Mouse (Mus musculus) liver, postnatal 0 days (tissue): ENCODE results near the gene Cep83. TPM values are rescaled to one million over a fixed set of nuclear protein-coding genes. Genes with fewer than 3 reads are reported as not detected.

Experiments
- ATAC-seq: fragments of 200-750 bp; cut with Nextera tagmentation; 2 replicates; pipeline ENCODE4 v1.8.0; 2017; ENCODE audit warnings: mild to moderate bottlenecking, moderate library complexity
- DNase-seq: peaks from one replicate; pipeline ENCODE4 v3.0.0-alpha.2; 2016
- H3K27ac ChIP-seq: fragments of 300-500 bp; sonication (generic); 2 replicates; pipeline ENCODE4 v1.5.1; 2014; ENCODE audit warnings: antibody characterized with exemption, moderate library complexity, mild to moderate bottlenecking, low read depth
- H3K27me3 ChIP-seq: fragments of 300-500 bp; sonication (generic); 2 replicates; pipeline ENCODE4 v1.6.1; 2014; ENCODE audit warnings: low read length, control low read depth, mixed read lengths; ENCODE audit not compliant: insufficient read depth
- H3K36me3 ChIP-seq: fragments of 300-500 bp; sonication (generic); replicated peaks from 2 replicates; pipeline ENCODE4 v1.6.1; 2014; ENCODE audit warnings: mild to moderate bottlenecking, control low read depth, low read length, moderate library complexity, mixed read lengths; ENCODE audit not compliant: insufficient read depth
- H3K4me1 ChIP-seq: fragments of 300-500 bp; sonication (generic); 2 replicates; pipeline ENCODE4 v1.6.1; 2014; ENCODE audit warnings: antibody characterized with exemption, mild to moderate bottlenecking, control low read depth; ENCODE audit not compliant: insufficient read depth
- H3K4me2 ChIP-seq: fragments of 300-500 bp; sonication (generic); 2 replicates; pipeline ENCODE4 v1.6.1; 2014; ENCODE audit warnings: low read depth, mild to moderate bottlenecking, low read length, moderate library complexity, mixed read lengths
- H3K4me3 ChIP-seq: fragments of 300-500 bp; sonication (generic); 2 replicates; pipeline ENCODE4 v1.5.1; 2014; ENCODE audit warnings: low read depth, low read length
- H3K9ac ChIP-seq: fragments of 300-500 bp; sonication (generic); replicated peaks from 2 replicates; pipeline ENCODE4 v1.6.1; 2014; ENCODE audit warnings: mild to moderate bottlenecking, moderate library complexity
- H3K9me3 ChIP-seq: fragments of 300-500 bp; sonication (generic); 2 replicates; pipeline ENCODE4 v1.6.1; 2016; ENCODE audit warnings: mild to moderate bottlenecking, control low read depth, low read length, mixed read lengths
- CTCF ChIP-seq: sonication (generic); IDR thresholded peaks from 2 replicates; pipeline ENCODE4 v1.5.1; 2016; ENCODE audit warnings: antibody characterized with exemption, low read depth
- EP300 ChIP-seq: IDR thresholded peaks from 2 replicates; pipeline ENCODE4 v1.6.1; 2016; ENCODE audit warnings: antibody characterized with exemption, low read depth, mild to moderate bottlenecking
- WGBS: fragments of 180-500 bp; shearing (Covaris S2); extraction: QIAGEN DNeasy Blood & Tissue Kit; methylation state at CpG from one replicate; pipeline ENCODE4 v1.1.7; 2014; ENCODE audit not compliant: insufficient replicate concordance; 5-methylcytosine and 5-hydroxymethylcytosine counted together
- polyA plus RNA-seq: library from polyadenylated mRNA; unstranded; fragments of >200 nt; fragmentation: Nextera tagmentation; extraction: Ambion mirVana; gene quantifications from 2 replicates; pipeline ENCODE4 v1.2.1, GENCODE M21; 2015

Gene Cep83
- polyA plus RNA-seq, 1 experiment from 2014 or later: 5.9 TPM

- Histone ChIP-seq H3K27me3 (no peaks in the 10 kb centered on the region), H3K4me1 (peaks cover 11% of the 10 kb centered on the region), H3K27ac (peak overlapping the region; percentile 95), H3K9me3 (no peaks in the 10 kb centered on the region), H3K4me2 (peak overlapping the region; percentile 93), H3K36me3 (no peaks in the 10 kb centered on the region), H3K9ac (peak overlapping the region; percentile 89), H3K4me3 (peak overlapping the region; percentile 93)
- 1% methylated on average over 20 of the region's 20 CpGs for WGBS
- ATAC-seq (peak; percentile 78), DNase-seq (no peak)
- TF ChIP-seq CTCF (no peak), EP300 (no peak)
Observed at GRCm38 (mm10) chr10:94687801-94688419, 544 bp upstream of the Cep83 start.

- TF ChIP-seq EP300 (no peak), CTCF (no peak)
- Histone ChIP-seq H3K27ac (peak overlapping the region; percentile 95), H3K4me3 (peak overlapping the region; percentile 93), H3K4me2 (peak overlapping the region; percentile 93), H3K9ac (peak overlapping the region; percentile 89), H3K36me3 (no peaks in the 10 kb centered on the region), H3K4me1 (peaks cover 11% of the 10 kb centered on the region), H3K9me3 (no peaks in the 10 kb centered on the region), H3K27me3 (no peaks in the 10 kb centered on the region)
- DNase-seq (no peak), ATAC-seq (peak; percentile 2)
- under 1% methylated on average over 7 of the region's 7 CpGs for WGBS
Observed at GRCm38 (mm10) chr10:94689176-94689510, 689 bp downstream of the Cep83 start.

GRCm38 (mm10) chr10:94690376-94690775 lies 1.9 kb downstream of the Cep83 start:
- H3K4me3 ChIP-seq: 0 out of 2 replicates have a peak overlapping the region, but pooled peaks have one; percentile 8
- WGBS: 30% methylated on average over 1 of the region's 1 CpGs

GRCm38 (mm10) chr10:94692163-94692562 lies 3.7 kb downstream of the Cep83 start:
- H3K27ac ChIP-seq: no peak overlapping the region

More at GRCm38 (mm10) chr10:94690376-94690775, 1.9 kb downstream of the Cep83 start:
- peaks cover 11% of the 10 kb centered on the region for H3K4me1 ChIP-seq
- no peak overlapping the region for H3K9ac ChIP-seq
- no peaks in the 10 kb centered on the region for H3K27me3 ChIP-seq
- peak overlapping the region; percentile 44; the same call in 1 of the 2 replicates for H3K4me2 ChIP-seq
- H3K9me3 ChIP-seq: no peaks in the 10 kb centered on the region
- H3K36me3 ChIP-seq: no peaks in the 10 kb centered on the region
- TF ChIP-seq EP300 (no peak), CTCF (no peak)
- DNase-seq: no peak
- no peak overlapping the region for H3K27ac ChIP-seq
- ATAC-seq: no peak

GRCm38 (mm10) chr10:94705643-94706258 lies 17.3 kb downstream of the Cep83 start:
- Histone ChIP-seq H3K27ac (no peak overlapping the region), H3K4me2 (no peak overlapping the region), H3K9me3 (no peaks in the 10 kb centered on the region), H3K36me3 (no peaks in the 10 kb centered on the region), H3K4me3 (no peak overlapping the region), H3K4me1 (0 out of 2 replicates have a peak, but pooled peaks cover 8% of the 10 kb centered on the region), H3K27me3 (no peaks in the 10 kb centered on the region), H3K9ac (no peak overlapping the region)
- DNase-seq (no peak), ATAC-seq (no peak)
- no peak for TF ChIP-seq CTCF
- no peak for TF ChIP-seq EP300
- 66% methylated on average over 4 of the region's 4 CpGs for WGBS

More at GRCm38 (mm10) chr10:94692163-94692562, 3.7 kb downstream of the Cep83 start:
- H3K4me3 ChIP-seq: no peak overlapping the region
- H3K4me1 ChIP-seq: peaks cover 8% of the 10 kb centered on the region
- DNase-seq (no peak), ATAC-seq (no peak)
- TF ChIP-seq EP300 (no peak), CTCF (no peak)
- H3K27me3 ChIP-seq: no peaks in the 10 kb centered on the region
- no peak overlapping the region for H3K9ac ChIP-seq
- H3K9me3 ChIP-seq: no peaks in the 10 kb centered on the region
- no peaks in the 10 kb centered on the region for H3K36me3 ChIP-seq
- no peak overlapping the region for H3K4me2 ChIP-seq
- WGBS: 88% methylated on average over 4 of the region's 4 CpGs

GRCm38 (mm10) chr10:94706695-94707094 lies 18.2 kb downstream of the Cep83 start:
- H3K36me3 ChIP-seq: no peaks in the 10 kb centered on the region
- no peak for TF ChIP-seq EP300
- no peak for TF ChIP-seq CTCF
- H3K9me3 ChIP-seq: no peaks in the 10 kb centered on the region
- H3K9ac ChIP-seq: no peak overlapping the region
- no peak overlapping the region for H3K4me3 ChIP-seq
- H3K27ac ChIP-seq: no peak overlapping the region
- DNase-seq: no peak
- no peak overlapping the region for H3K4me2 ChIP-seq
- H3K4me1 ChIP-seq: 0 out of 2 replicates have a peak, but pooled peaks cover 8% of the 10 kb centered on the region
- 83% methylated on average over 2 of the region's 2 CpGs for WGBS
- H3K27me3 ChIP-seq: no peaks in the 10 kb centered on the region
- ATAC-seq: no peak
